Mouse (Mus musculus) MEL (cell line): ENCODE measurements around the gene Glrx2. TPM values are rescaled to one million over a fixed set of nuclear protein-coding genes. Genes with fewer than 3 reads are reported as not detected.

ENCODE experiments used
- DNase-seq: peaks from one replicate; pipeline ENCODE4 v3.0.0; 2011; ENCODE audit warnings: low read depth, low spot score
- H3K27ac ChIP-seq: 2 replicates; pipeline ENCODE4 v1.5.1; 2012; ENCODE audit warnings: low read depth, mild to moderate bottlenecking, control low read depth, low read length, moderate library complexity; ENCODE audit not compliant: control insufficient read depth
- H3K27me3 ChIP-seq, 2 experiments: fragments of 150-350 bp in 1 of 2; sonication (generic) in 1 of 2; 2 replicates each; pipeline ENCODE4 v1.6.1; 2012; ENCODE audit warnings: low read length in 2 of 2, mild to moderate bottlenecking in 2 of 2, improper control_type of control experiment in 1 of 2, moderate library complexity in 1 of 2; ENCODE audit not compliant: insufficient read depth in 2 of 2, control insufficient read depth in 1 of 2
- H3K36me3 ChIP-seq, 2 experiments: 2 replicates each; pipeline ENCODE4 v1.6.1; 2012 to 2014; ENCODE audit warnings: low read length in 2 of 2, improper control_type of control experiment in 1 of 2, inconsistent platforms in 1 of 2, mild to moderate bottlenecking in 1 of 2; ENCODE audit not compliant: insufficient read depth in 2 of 2, control insufficient read depth in 1 of 2
- H3K4me1 ChIP-seq, 2 experiments: fragments of 150-350 bp in 1 of 2; sonication (generic) in 1 of 2; 2 replicates each; pipeline ENCODE4 v1.6.1; 2012; ENCODE audit warnings: low read length in 2 of 2, improper control_type of control experiment in 1 of 2, mild to moderate bottlenecking in 1 of 2; ENCODE audit not compliant: insufficient read depth in 2 of 2, control insufficient read depth in 1 of 2
- H3K4me3 ChIP-seq, 2 experiments: fragments of 150-350 bp in 1 of 2; sonication (generic) in 1 of 2; 2 replicates each; pipeline ENCODE4 v1.5.1; 2012; ENCODE audit warnings: low read depth in 2 of 2, low read length in 2 of 2, mild to moderate bottlenecking in 2 of 2, moderate library complexity in 2 of 2, control low read depth in 1 of 2, improper control_type of control experiment in 1 of 2; ENCODE audit not compliant: control insufficient read depth in 1 of 2, insufficient read depth in 1 of 2
- H3K79me2 ChIP-seq: 2 replicates; pipeline ENCODE4 v1.6.1; 2012; ENCODE audit warnings: mild to moderate bottlenecking, low read length, moderate library complexity; ENCODE audit not compliant: control insufficient read depth, poor library complexity, insufficient read depth
- H3K9ac ChIP-seq: 2 replicates; pipeline ENCODE4 v1.6.1; 2012; ENCODE audit warnings: low read depth, mild to moderate bottlenecking, control low read depth, low read length, moderate library complexity; ENCODE audit not compliant: control insufficient read depth, poor library complexity, severe bottlenecking
- H3K9me3 ChIP-seq: fragments of 150-350 bp; sonication (generic); replicated peaks from 2 replicates; pipeline ENCODE4 v1.6.1; 2012; ENCODE audit warnings: mild to moderate bottlenecking, low read length, improper control_type of control experiment, moderate library complexity; ENCODE audit not compliant: insufficient read depth
- BHLHE40 ChIP-seq: IDR thresholded peaks from 2 replicates; pipeline ENCODE4 v1.6.1; 2012; ENCODE audit warnings: low read depth, mild to moderate bottlenecking, inconsistent platforms, low read length, improper control_type of control experiment, borderline replicate concordance
- CHD1 ChIP-seq: IDR thresholded peaks from 2 replicates; pipeline ENCODE4 v1.6.1; 2012; ENCODE audit warnings: low read depth, mild to moderate bottlenecking, inconsistent platforms, low read length, improper control_type of control experiment
- CTCF ChIP-seq, 3 experiments: IDR thresholded peaks in 2 of 3; conservative IDR thresholded peaks in 1 of 3; 2 replicates each; pipeline ENCODE4 v1.5.1; 2011 to 2012; ENCODE audit warnings: low read length in 3 of 3, low read depth in 2 of 3, mild to moderate bottlenecking in 2 of 3, improper control_type of control experiment in 1 of 3, inconsistent platforms in 1 of 3, mixed read lengths in 1 of 3, moderate library complexity in 1 of 3; ENCODE audit not compliant: control insufficient read depth in 1 of 3, insufficient read depth in 1 of 3, poor library complexity in 1 of 3, severe bottlenecking in 1 of 3
- E2F4 ChIP-seq: IDR thresholded peaks from 2 replicates; pipeline ENCODE4 v1.6.1; 2011; ENCODE audit warnings: low read depth, low read length, improper control_type of control experiment, borderline replicate concordance
- EP300 ChIP-seq, 2 experiments: IDR thresholded peaks; 2 replicates each; pipeline ENCODE4 v1.6.1; 2011; ENCODE audit warnings: improper control_type of control experiment in 2 of 2, low read length in 2 of 2, low read depth in 1 of 2, mild to moderate bottlenecking in 1 of 2
- ETS1 ChIP-seq: IDR thresholded peaks from 2 replicates; pipeline ENCODE4 v1.6.1; 2012; ENCODE audit warnings: low read depth, mild to moderate bottlenecking, inconsistent platforms, low read length, improper control_type of control experiment, moderate library complexity
- GATA1 ChIP-seq: IDR thresholded peaks from 2 replicates; pipeline ENCODE4 v1.6.1; 2011; ENCODE audit warnings: low read depth, low read length, improper control_type of control experiment
- KAT2A ChIP-seq: conservative IDR thresholded peaks from 2 replicates; pipeline ENCODE4 v1.6.1; 2012; ENCODE audit warnings: low read depth, low read length, improper control_type of control experiment, inconsistent platforms
- MYB ChIP-seq: IDR thresholded peaks from 2 replicates; pipeline ENCODE4 v1.6.1; 2011; ENCODE audit warnings: mild to moderate bottlenecking, low read depth, low read length, improper control_type of control experiment
- MYC ChIP-seq: IDR thresholded peaks from 2 replicates; pipeline ENCODE4 v1.6.1; 2011; ENCODE audit warnings: low read depth, mild to moderate bottlenecking, low read length, improper control_type of control experiment, moderate library complexity
- NRF1 ChIP-seq: IDR thresholded peaks from 2 replicates; pipeline ENCODE4 v1.6.1; 2014; ENCODE audit warnings: low read depth, mild to moderate bottlenecking, inconsistent platforms, low read length, improper control_type of control experiment, moderate library complexity; ENCODE audit not compliant: poor library complexity, insufficient read depth, severe bottlenecking
- POLR2A ChIP-seq, 2 experiments: IDR thresholded peaks; 2 replicates each; pipeline ENCODE4 v1.6.1; 2011 to 2012; ENCODE audit warnings: low read length in 2 of 2, mild to moderate bottlenecking in 2 of 2, control low read depth in 1 of 2, improper control_type of control experiment in 1 of 2, low read depth in 1 of 2, moderate library complexity in 1 of 2; ENCODE audit not compliant: control insufficient read depth in 1 of 2, insufficient read depth in 1 of 2, poor library complexity in 1 of 2
- RAD21 ChIP-seq: IDR thresholded peaks from 2 replicates; pipeline ENCODE4 v1.6.1; 2011; ENCODE audit warnings: mild to moderate bottlenecking, low read depth, low read length, improper control_type of control experiment
- TAL1 ChIP-seq: IDR thresholded peaks from 2 replicates; pipeline ENCODE4 v1.6.1; 2012; ENCODE audit warnings: mild to moderate bottlenecking, inconsistent platforms, low read length, moderate library complexity, mixed read lengths
- TBP ChIP-seq: IDR thresholded peaks from 2 replicates; pipeline ENCODE4 v1.8.0; 2011; ENCODE audit warnings: low read depth, low read length, improper control_type of control experiment
- TCF12 ChIP-seq: IDR thresholded peaks from 2 replicates; pipeline ENCODE4 v1.6.1; 2014; ENCODE audit warnings: low read depth, mild to moderate bottlenecking, inconsistent platforms, low read length, improper control_type of control experiment, moderate library complexity
- UBTF ChIP-seq: IDR thresholded peaks from 2 replicates; pipeline ENCODE4 v1.6.1; 2012; ENCODE audit warnings: low read depth, mild to moderate bottlenecking, inconsistent platforms, low read length, improper control_type of control experiment, moderate library complexity, borderline replicate concordance; ENCODE audit not compliant: insufficient read depth
- ZC3H11A ChIP-seq: IDR thresholded peaks from 2 replicates; pipeline ENCODE4 v1.6.1; 2012; ENCODE audit warnings: low read depth, mild to moderate bottlenecking, inconsistent platforms, low read length, improper control_type of control experiment
- ZKSCAN1 ChIP-seq: IDR thresholded peaks from 2 replicates; pipeline ENCODE4 v1.6.1; 2012; ENCODE audit warnings: low read depth, mild to moderate bottlenecking, inconsistent platforms, low read length, improper control_type of control experiment, moderate library complexity
- polyA plus RNA-seq, 2 experiments: library from polyadenylated mRNA; stranded (reverse) in 1 of 2; unstranded in 1 of 2; fragments of >175 nt in 1 of 2; fragments of >200 nt in 1 of 2; gene quantifications; 2 replicates each; pipeline versions ENCODE4 v1.2.1 to v1.2.4; 2012; ENCODE audit warnings: low replicate concordance in 2 of 2, low read depth in 1 of 2; ENCODE audit not compliant: insufficient read length in 2 of 2, insufficient read depth in 1 of 2, missing spikeins in 1 of 2
- total RNA-seq: library from RNA; depleted of rRNA; stranded (reverse); fragments of 300-350 nt; gene quantifications from 2 replicates; pipeline ENCODE4 v1.2.3, GENCODE M21; 2012

The Glrx2 gene
- total and polyA plus RNA-seq, 3 experiments = 25.3 to 61.6 TPM; not detected in 1

DNA sequence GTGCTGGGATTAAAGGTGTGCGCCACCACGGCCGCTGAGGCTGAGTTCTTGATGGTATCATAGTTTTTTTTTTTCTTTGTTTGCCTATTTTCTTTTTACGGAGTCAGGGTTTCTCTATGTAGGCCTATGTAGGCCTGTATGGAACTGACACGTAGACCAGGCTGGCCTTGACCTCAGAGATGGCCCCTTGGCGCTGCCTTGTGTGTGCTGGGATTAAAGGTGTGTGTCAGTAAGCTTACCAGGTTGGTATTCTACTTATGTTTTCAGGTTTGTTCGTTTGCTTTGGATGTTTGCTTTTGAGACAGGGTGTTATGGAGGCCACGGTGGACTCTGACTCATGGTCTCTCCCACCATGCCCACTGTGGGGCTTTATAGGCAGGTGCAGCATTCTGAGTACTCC is 46.0 kb downstream of the Glrx2 start:
- Histone ChIP-seq H3K79me2 (no peaks in the 10 kb centered on the region), H3K4me1 (peaks cover 0 to 4% of the 10 kb centered on the region in 2 experiments; a peak in 1 of 4 replicates), H3K9me3 (no peaks in the 10 kb centered on the region), H3K9ac (no peak overlapping the region), H3K4me3 (no peak overlapping the region), H3K27me3 (no peaks in the 10 kb centered on the region), H3K36me3 (peaks cover 0 to 5% of the 10 kb centered on the region in 2 experiments; a peak in 2 of 4 replicates), H3K27ac (no peak overlapping the region)
- DNase-seq = no peak
- TF ChIP-seq ETS1 (no peak), BHLHE40 (no peak), CHD1 (no peak), ZKSCAN1 (no peak), UBTF (no peak), ZC3H11A (no peak), CTCF (IDR thresholded peaks at IDR 0.05 in 2 of 3, conservative IDR thresholded peaks at IDR 0.05 in 1 of 3; ENCODE audit: control insufficient read depth in 1 of 3, insufficient read depth in 1 of 3, low read depth in 2 of 3, low read length in 3 of 3, poor library complexity in 1 of 3, severe bottlenecking in 1 of 3) (no peak), MYC (no peak), POLR2A (IDR thresholded peaks at IDR 0.05; ENCODE audit: control insufficient read depth in 1 of 2, insufficient read depth in 1 of 2, low read depth in 1 of 2, low read length in 2 of 2, poor library complexity in 1 of 2) (no peak), TCF12 (no peak), GATA1 (no peak), EP300 (IDR thresholded peaks at IDR 0.05; ENCODE audit: low read depth in 1 of 2, low read length in 2 of 2) (no peak), TBP (no peak), TAL1 (no peak), MYB (no peak), NRF1 (no peak), KAT2A (no peak), E2F4 (no peak)

DNA sequence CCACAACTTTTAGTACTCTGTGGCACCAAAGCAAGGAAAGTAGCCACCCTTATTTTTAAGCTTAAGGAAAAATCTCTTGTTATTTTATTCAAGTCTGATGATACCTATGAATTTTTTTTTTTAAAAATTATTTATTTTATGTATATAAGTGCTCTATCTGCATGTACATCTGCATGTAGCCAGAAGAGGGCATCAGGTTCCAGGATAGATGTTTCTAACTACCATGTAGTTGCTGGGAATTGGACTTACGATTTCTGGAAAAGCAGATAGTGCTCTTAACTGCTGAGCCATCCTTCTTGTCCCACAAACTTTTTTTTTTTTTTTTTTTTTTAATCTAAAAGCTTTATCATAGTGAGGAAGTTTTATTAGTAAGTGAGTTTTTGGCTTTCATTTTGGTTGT is 48.3 kb downstream of the Glrx2 start:
- Histone ChIP-seq H3K4me1 (peaks cover 0 to 6% of the 10 kb centered on the region in 2 experiments; a peak in 2 of 4 replicates), H3K36me3 (peaks cover 2% of the 10 kb centered on the region in 2 experiments; a peak in 3 of 4 replicates), H3K27ac (no peak overlapping the region), H3K4me3 (no peak overlapping the region), H3K27me3 (no peaks in the 10 kb centered on the region), H3K9me3 (no peaks in the 10 kb centered on the region), H3K79me2 (no peaks in the 10 kb centered on the region), H3K9ac (no peak overlapping the region)
- peak; percentile 36 for DNase-seq
- no peak for TF ChIP-seq NRF1
- peak; percentile 5 for TF ChIP-seq RAD21
- peak in 1 of 3 experiments; percentile 19; a peak in 1 of 6 replicates for TF ChIP-seq CTCF (IDR thresholded peaks at IDR 0.05 in 2 of 3, conservative IDR thresholded peaks at IDR 0.05 in 1 of 3; ENCODE audit: control insufficient read depth in 1 of 3, insufficient read depth in 1 of 3, low read depth in 2 of 3, low read length in 3 of 3, poor library complexity in 1 of 3, severe bottlenecking in 1 of 3)
